Mouse (Mus musculus): ENCODE data around the gene Elf5. TPM values are rescaled to one million over a fixed set of nuclear protein-coding genes. Genes with fewer than 3 reads are reported as not detected.

The Elf5 gene
- polyA plus RNA-seq, 1 experiment from 2014 or later, result not detected

GRCm38 (mm10) chr2:103459069-103459468 is 47.6 kb downstream of the Elf5 start:
- Histone ChIP-seq H3K36me3 (ENCODE audit: control insufficient read depth, insufficient read depth, low read length) (peaks cover 62% of the 10 kb centered on the region), H3K9ac (ENCODE audit: low read length) (no peak overlapping the region), H3K27ac (ENCODE audit: low read depth, low read length) (no peak overlapping the region), H3K4me2 (ENCODE audit: low read length) (no peak overlapping the region), H3K27me3 (replicated peaks; ENCODE audit: control insufficient read depth, insufficient read depth, low read length) (no peaks in the 10 kb centered on the region), H3K9me3 (replicated peaks; ENCODE audit: control insufficient read depth, low read length) (no peaks in the 10 kb centered on the region), H3K4me1 (ENCODE audit: control insufficient read depth, insufficient read depth, low read length) (0 out of 2 replicates have a peak, but pooled peaks cover 2% of the 10 kb centered on the region), H3K4me3 (ENCODE audit: low read depth, low read length) (no peak overlapping the region)
- 93% methylated on average over 10 of the region's 10 CpGs for WGBS
- ATAC-seq, result no peak
- no peak for DNase-seq (ENCODE audit: low spot score)

GRCm38 (mm10) chr2:103461210-103461609 is 49.7 kb downstream of the Elf5 start:
- Histone ChIP-seq H3K36me3 (ENCODE audit: control insufficient read depth, insufficient read depth, low read length) (peaks cover 58% of the 10 kb centered on the region), H3K9ac (ENCODE audit: low read length) (no peak overlapping the region), H3K4me1 (ENCODE audit: control insufficient read depth, insufficient read depth, low read length) (0 out of 2 replicates have a peak, but pooled peaks cover 2% of the 10 kb centered on the region), H3K27me3 (replicated peaks; ENCODE audit: control insufficient read depth, insufficient read depth, low read length) (no peaks in the 10 kb centered on the region), H3K27ac (ENCODE audit: low read depth, low read length) (0 out of 2 replicates have a peak overlapping the region, but pooled peaks have one; percentile 5), H3K4me3 (ENCODE audit: low read depth, low read length) (no peak overlapping the region), H3K4me2 (ENCODE audit: low read length) (no peak overlapping the region), H3K9me3 (replicated peaks; ENCODE audit: control insufficient read depth, low read length) (no peaks in the 10 kb centered on the region)
- WGBS, result 86% methylated on average over 8 of the region's 8 CpGs
- DNase-seq (ENCODE audit: low spot score), result no peak
- no peak for ATAC-seq

GRCm38 (mm10) chr2:103461743-103462142 is 50.3 kb downstream of the Elf5 start:
- peaks cover 57% of the 10 kb centered on the region for H3K36me3 ChIP-seq (ENCODE audit: control insufficient read depth, insufficient read depth, low read length)
- DNase-seq (ENCODE audit: low spot score), result peak; percentile 42
- H3K4me2 ChIP-seq (ENCODE audit: low read length), result no peak overlapping the region
- 0 out of 2 replicates have a peak, but pooled peaks cover 2% of the 10 kb centered on the region for H3K4me1 ChIP-seq (ENCODE audit: control insufficient read depth, insufficient read depth, low read length)
- no peak overlapping the region for H3K4me3 ChIP-seq (ENCODE audit: low read depth, low read length)
- H3K9ac ChIP-seq (ENCODE audit: low read length), result no peak overlapping the region
- no peak for ATAC-seq
- WGBS, result 22% methylated on average over 9 of the region's 9 CpGs
- H3K27ac ChIP-seq (ENCODE audit: low read depth, low read length), result 0 out of 2 replicates have a peak overlapping the region, but pooled peaks have one; percentile 5
- no peaks in the 10 kb centered on the region for H3K27me3 ChIP-seq (replicated peaks; ENCODE audit: control insufficient read depth, insufficient read depth, low read length)
- H3K9me3 ChIP-seq (replicated peaks; ENCODE audit: control insufficient read depth, low read length), result no peaks in the 10 kb centered on the region

GRCm38 (mm10) chr2:103462746-103463145 is 51.3 kb downstream of the Elf5 start:
- WGBS, result 97% methylated on average over 5 of the region's 5 CpGs
- H3K4me2 ChIP-seq (ENCODE audit: low read length), result no peak overlapping the region
- H3K9ac ChIP-seq (ENCODE audit: low read length), result no peak overlapping the region
- no peak overlapping the region for H3K4me3 ChIP-seq (ENCODE audit: low read depth, low read length)
- no peaks in the 10 kb centered on the region for H3K27me3 ChIP-seq (replicated peaks; ENCODE audit: control insufficient read depth, insufficient read depth, low read length)
- peaks cover 67% of the 10 kb centered on the region for H3K36me3 ChIP-seq (ENCODE audit: control insufficient read depth, insufficient read depth, low read length)
- H3K9me3 ChIP-seq (replicated peaks; ENCODE audit: control insufficient read depth, low read length), result no peaks in the 10 kb centered on the region
- ATAC-seq (no peak), DNase-seq (ENCODE audit: low spot score) (no peak)
- H3K4me1 ChIP-seq (ENCODE audit: control insufficient read depth, insufficient read depth, low read length), result 0 out of 2 replicates have a peak, but pooled peaks cover 2% of the 10 kb centered on the region
- no peak overlapping the region for H3K27ac ChIP-seq (ENCODE audit: low read depth, low read length)

- 0 out of 2 replicates have a peak, but pooled peaks cover 2% of the 10 kb centered on the region for H3K4me1 ChIP-seq (ENCODE audit: control insufficient read depth, insufficient read depth, low read length)
- peaks cover 68% of the 10 kb centered on the region for H3K36me3 ChIP-seq (ENCODE audit: control insufficient read depth, insufficient read depth, low read length)
- WGBS, result 92% methylated on average over 8 of the region's 8 CpGs
- H3K9me3 ChIP-seq (replicated peaks; ENCODE audit: control insufficient read depth, low read length), result no peaks in the 10 kb centered on the region
- no peaks in the 10 kb centered on the region for H3K27me3 ChIP-seq (replicated peaks; ENCODE audit: control insufficient read depth, insufficient read depth, low read length)
- no peak overlapping the region for H3K4me3 ChIP-seq (ENCODE audit: low read depth, low read length)
- H3K27ac ChIP-seq (ENCODE audit: low read depth, low read length), result no peak overlapping the region
- no peak for ATAC-seq
- H3K9ac ChIP-seq (ENCODE audit: low read length), result no peak overlapping the region
- DNase-seq (ENCODE audit: low spot score), result no peak
- H3K4me2 ChIP-seq (ENCODE audit: low read length), result no peak overlapping the region
Measured at GRCm38 (mm10) chr2:103464524-103464923, 53.0 kb downstream of the Elf5 start.

GRCm38 (mm10) chr2:103465429-103465828 is 53.9 kb downstream of the Elf5 start:
- Histone ChIP-seq H3K9ac (ENCODE audit: low read length) (no peak overlapping the region), H3K4me2 (ENCODE audit: low read length) (no peak overlapping the region), H3K9me3 (replicated peaks; ENCODE audit: control insufficient read depth, low read length) (no peaks in the 10 kb centered on the region), H3K4me3 (ENCODE audit: low read depth, low read length) (no peak overlapping the region), H3K36me3 (ENCODE audit: control insufficient read depth, insufficient read depth, low read length) (peaks cover 70% of the 10 kb centered on the region), H3K27me3 (replicated peaks; ENCODE audit: control insufficient read depth, insufficient read depth, low read length) (no peaks in the 10 kb centered on the region), H3K27ac (ENCODE audit: low read depth, low read length) (no peak overlapping the region), H3K4me1 (ENCODE audit: control insufficient read depth, insufficient read depth, low read length) (0 out of 2 replicates have a peak, but pooled peaks cover 2% of the 10 kb centered on the region)
- WGBS, result 93% methylated on average over 11 of the region's 11 CpGs
- ATAC-seq, result no peak
- DNase-seq (ENCODE audit: low spot score), result no peak

GRCm38 (mm10) chr2:103466272-103466671 is 54.8 kb downstream of the Elf5 start:
- Histone ChIP-seq H3K27me3 (replicated peaks; ENCODE audit: control insufficient read depth, insufficient read depth, low read length) (no peaks in the 10 kb centered on the region), H3K4me3 (ENCODE audit: low read depth, low read length) (no peak overlapping the region), H3K9me3 (replicated peaks; ENCODE audit: control insufficient read depth, low read length) (no peaks in the 10 kb centered on the region), H3K4me1 (ENCODE audit: control insufficient read depth, insufficient read depth, low read length) (0 out of 2 replicates have a peak, but pooled peaks cover 2% of the 10 kb centered on the region), H3K9ac (ENCODE audit: low read length) (no peak overlapping the region), H3K4me2 (ENCODE audit: low read length) (no peak overlapping the region), H3K36me3 (ENCODE audit: control insufficient read depth, insufficient read depth, low read length) (peaks cover 74% of the 10 kb centered on the region), H3K27ac (ENCODE audit: low read depth, low read length) (no peak overlapping the region)
- ATAC-seq, result no peak
- DNase-seq (ENCODE audit: low spot score), result no peak
- 89% methylated on average over 3 of the region's 3 CpGs for WGBS

GRCm38 (mm10) chr2:103466984-103467588 is 55.6 kb downstream of the Elf5 start:
- H3K36me3 ChIP-seq (ENCODE audit: control insufficient read depth, insufficient read depth, low read length), result peaks cover 69% of the 10 kb centered on the region
- no peak overlapping the region for H3K4me3 ChIP-seq (ENCODE audit: low read depth, low read length)
- H3K9me3 ChIP-seq (replicated peaks; ENCODE audit: control insufficient read depth, low read length), result no peaks in the 10 kb centered on the region
- no peak overlapping the region for H3K9ac ChIP-seq (ENCODE audit: low read length)
- H3K4me2 ChIP-seq (ENCODE audit: low read length), result no peak overlapping the region
- DNase-seq (ENCODE audit: low spot score) (no peak), ATAC-seq (no peak)
- H3K27me3 ChIP-seq (replicated peaks; ENCODE audit: control insufficient read depth, insufficient read depth, low read length), result no peaks in the 10 kb centered on the region
- WGBS, result 81% methylated on average over 10 of the region's 10 CpGs
- H3K27ac ChIP-seq (ENCODE audit: low read depth, low read length), result no peak overlapping the region
- H3K4me1 ChIP-seq (ENCODE audit: control insufficient read depth, insufficient read depth, low read length), result no peaks in the 10 kb centered on the region

- 94% methylated on average over 3 of the region's 3 CpGs for WGBS
- no peaks in the 10 kb centered on the region for H3K27me3 ChIP-seq (replicated peaks; ENCODE audit: control insufficient read depth, insufficient read depth, low read length)
Measured at GRCm38 (mm10) chr2:103473362-103473761, 61.9 kb downstream of the Elf5 start.

More at GRCm38 (mm10) chr2:103473362-103473761, 61.9 kb downstream of the Elf5 start:
- Histone ChIP-seq H3K4me3 (ENCODE audit: low read depth, low read length) (no peak overlapping the region), H3K36me3 (ENCODE audit: control insufficient read depth, insufficient read depth, low read length) (peaks cover 56% of the 10 kb centered on the region), H3K4me2 (ENCODE audit: low read length) (no peak overlapping the region), H3K9ac (ENCODE audit: low read length) (no peak overlapping the region), H3K27ac (ENCODE audit: low read depth, low read length) (no peak overlapping the region), H3K4me1 (ENCODE audit: control insufficient read depth, insufficient read depth, low read length) (no peaks in the 10 kb centered on the region), H3K9me3 (replicated peaks; ENCODE audit: control insufficient read depth, low read length) (no peaks in the 10 kb centered on the region)
- DNase-seq (ENCODE audit: low spot score) (no peak), ATAC-seq (no peak)
